Mouse (Mus musculus) kidney, postnatal 36 days (tissue): ENCODE data around the gene Cenpc1.
A peak's percentile ranks its signal among the peaks of the same experiment; 100 is the strongest.

Source experiments
- DNase-seq, 2 experiments: peaks; one replicate each; pipeline ENCODE4 v3.0.0; 2021 to 2022; ENCODE audit warnings: mixed read lengths in 2 of 2

Gene Cenpc1

DNA sequence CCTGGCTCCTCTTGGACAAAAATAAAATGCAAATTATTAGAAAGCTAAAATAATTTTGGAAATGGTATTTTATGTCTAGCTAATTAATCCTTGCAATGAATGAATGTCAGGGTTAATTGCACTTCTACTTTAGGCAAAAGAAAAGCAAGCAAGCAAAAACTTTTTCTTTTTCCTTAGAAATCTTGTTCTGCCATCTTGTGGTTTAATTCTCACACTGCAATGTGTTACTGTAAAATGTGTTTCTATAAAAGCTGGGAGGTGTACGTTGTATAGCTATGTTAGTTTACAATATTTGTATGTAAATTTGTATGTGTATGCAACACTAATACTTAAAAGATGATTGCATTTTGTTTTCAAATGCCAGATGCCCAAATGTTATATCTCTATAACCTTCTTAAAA is 70.8 kb downstream of the Cenpc1 start:
- no peak for DNase-seq

GRCm38 (mm10) chr5:85992805-85993721 is 72.3 kb downstream of the Cenpc1 start:
- no peak for DNase-seq

GRCm38 (mm10) chr5:85992055-85992454 is 73.3 kb downstream of the Cenpc1 start:
- peak in 1 of 2 experiments; percentile 3 for DNase-seq

DNA sequence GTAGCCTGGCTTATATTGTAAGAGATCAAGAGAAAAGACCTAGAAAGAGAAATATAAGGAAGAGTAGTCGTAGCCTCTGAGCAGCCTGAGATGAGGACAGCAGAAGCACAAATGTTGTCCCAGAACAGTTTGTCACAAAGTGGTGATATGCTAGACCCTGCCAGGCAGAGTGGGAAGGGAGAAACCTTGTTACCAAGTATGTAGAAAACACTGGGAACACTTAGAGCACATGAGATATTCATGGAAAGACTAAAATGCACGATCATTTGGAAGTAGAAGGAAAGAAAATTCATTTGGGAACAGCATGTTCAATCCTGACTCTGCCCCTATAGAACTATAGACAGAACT is 77.9 kb downstream of the Cenpc1 start:
- DNase-seq: no peak

- DNase-seq: no peak
Observed at GRCm38 (mm10) chr5:85986734-85987515, 78.5 kb downstream of the Cenpc1 start.

DNA sequence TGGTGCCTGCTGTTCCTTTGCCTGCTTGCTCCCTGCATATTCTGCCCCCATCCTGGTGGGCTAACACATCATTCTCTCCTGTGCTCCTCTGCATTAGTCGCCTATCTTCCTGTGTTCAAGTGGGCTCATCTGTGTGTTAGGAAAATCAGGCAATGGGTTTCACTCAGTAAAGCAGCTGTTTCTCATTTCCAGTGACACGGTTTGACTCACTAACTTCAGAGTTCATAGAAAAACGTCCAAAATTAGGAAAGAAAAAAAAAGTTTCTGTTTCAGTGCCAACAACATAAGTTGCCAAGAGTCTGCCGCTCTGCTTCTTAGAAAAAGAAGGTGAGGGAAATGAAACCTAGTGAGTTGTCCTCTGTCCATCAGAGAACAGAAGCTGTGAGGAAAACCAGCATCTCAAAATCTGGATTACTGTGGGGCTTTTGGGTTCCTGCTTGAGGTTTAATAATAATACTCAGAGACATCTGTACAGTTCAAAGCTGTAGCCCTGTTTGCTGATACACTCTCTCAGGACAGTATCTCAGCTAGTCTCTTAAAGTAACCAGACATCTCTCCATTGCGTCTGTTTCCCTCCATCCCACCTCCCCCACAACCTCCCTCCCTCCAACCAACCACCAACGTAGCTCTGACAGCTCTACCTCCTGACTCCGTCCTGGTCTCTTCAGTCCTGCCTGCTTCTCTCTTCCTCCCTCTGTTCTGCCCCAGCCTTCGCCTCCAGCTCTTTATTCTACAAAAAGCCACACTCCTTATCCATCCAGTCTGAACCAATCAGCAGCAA is 87.5 kb downstream of the Cenpc1 start:
- DNase-seq: no peak

- DNase-seq: no peak
Observed at GRCm38 (mm10) chr5:85962791-85963190, 102.6 kb downstream of the Cenpc1 start.
